Mouse (Mus musculus) heart, adult 8-10 months (tissue): ENCODE results near the gene Gm38431. TPM values are rescaled to one million over a fixed set of nuclear protein-coding genes. Genes with fewer than 3 reads are reported as not detected.

Source experiments
- DNase-seq: peaks from one replicate; pipeline ENCODE4 v3.0.0; 2022; ENCODE audit warnings: low spot score
- total RNA-seq, 4 experiments: library from RNA; stranded (reverse); gene quantifications; 2 replicates each; pipeline ENCODE4 v1.2.4; 2022

Gene Gm38431
- total RNA-seq, 4 experiments from 2014 or later = 0.26 to 1.6 (median 0.36) TPM

DNA sequence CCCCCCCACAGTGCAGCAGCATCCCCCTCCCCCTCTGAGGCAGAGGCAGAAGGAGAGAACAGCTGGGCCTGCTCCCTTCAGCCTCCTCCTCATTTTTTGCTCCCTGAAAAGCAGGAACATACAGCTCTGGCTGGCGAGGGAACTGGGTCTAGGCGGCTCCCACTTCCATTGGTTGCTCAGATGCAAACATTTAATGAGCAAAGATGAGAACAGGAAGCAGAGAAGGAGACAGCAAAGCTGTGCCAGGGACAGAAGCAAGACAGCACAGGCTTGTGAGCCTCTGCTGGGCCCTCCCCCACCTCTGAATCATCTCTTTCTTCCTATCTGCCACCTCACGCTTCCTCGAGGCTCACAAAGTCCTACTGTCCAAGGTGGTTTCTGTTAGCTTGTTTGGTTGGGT is 50.5 kb downstream of the Gm38431 start:
- no peak for DNase-seq

DNA sequence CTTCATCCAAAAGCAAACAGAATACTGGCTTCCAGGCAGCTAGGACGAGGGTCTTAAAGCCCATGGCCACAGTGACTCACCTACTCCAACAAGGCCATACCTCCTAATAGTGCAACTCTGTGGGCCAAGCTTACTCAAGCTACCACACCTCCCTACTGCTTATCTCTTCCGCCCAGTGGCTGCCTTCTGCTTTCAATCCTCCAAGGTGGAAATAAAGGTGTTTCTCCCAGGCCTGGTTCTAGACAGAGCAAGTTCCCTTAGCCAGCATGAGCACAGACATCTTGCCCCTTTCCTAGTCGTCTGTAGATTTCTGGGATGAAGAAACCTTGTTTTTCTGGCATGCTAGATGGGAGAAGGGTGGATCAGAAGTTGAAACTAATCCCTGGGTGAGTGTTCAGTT is 52.0 kb downstream of the Gm38431 start:
- DNase-seq = no peak

DNA sequence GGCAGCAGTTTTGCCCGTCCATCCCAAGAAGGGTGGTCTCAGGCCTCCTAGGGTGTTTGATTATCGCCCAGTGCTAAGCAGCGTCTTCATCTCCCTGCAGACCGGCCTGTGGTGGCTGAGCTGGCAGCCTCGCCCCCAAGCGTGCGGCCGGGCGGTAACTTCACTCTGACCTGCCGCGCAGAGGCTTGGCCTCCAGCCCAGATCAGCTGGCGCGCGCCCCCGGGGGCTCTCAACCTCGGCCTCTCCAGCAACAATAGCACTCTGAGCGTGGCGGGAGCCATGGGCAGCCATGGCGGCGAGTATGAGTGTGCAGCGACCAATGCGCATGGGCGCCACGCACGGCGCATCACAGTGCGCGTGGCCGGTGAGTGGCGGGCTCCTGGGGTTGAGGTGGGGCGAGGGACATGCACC is 54.3 kb downstream of the Gm38431 start:
- DNase-seq = no peak

DNA sequence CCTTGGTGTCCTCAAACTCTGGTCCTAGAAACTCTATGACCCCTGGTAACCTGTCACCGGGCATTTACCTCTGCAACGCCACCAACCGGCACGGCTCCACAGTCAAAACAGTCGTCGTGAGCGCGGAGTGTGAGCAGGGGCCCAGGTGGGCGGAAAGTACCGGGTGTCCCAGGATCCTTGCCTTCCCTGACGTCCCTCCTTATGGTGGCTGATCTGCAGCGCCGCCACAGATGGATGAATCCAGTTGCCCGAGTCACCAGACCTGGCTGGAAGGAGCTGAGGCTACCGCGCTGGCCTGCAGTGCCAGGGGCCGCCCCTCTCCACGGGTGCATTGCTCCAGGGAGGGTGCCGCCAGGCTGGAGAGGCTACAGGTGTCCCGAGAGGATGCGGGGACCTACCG is 55.1 kb downstream of the Gm38431 start:
- DNase-seq = no peak

DNA sequence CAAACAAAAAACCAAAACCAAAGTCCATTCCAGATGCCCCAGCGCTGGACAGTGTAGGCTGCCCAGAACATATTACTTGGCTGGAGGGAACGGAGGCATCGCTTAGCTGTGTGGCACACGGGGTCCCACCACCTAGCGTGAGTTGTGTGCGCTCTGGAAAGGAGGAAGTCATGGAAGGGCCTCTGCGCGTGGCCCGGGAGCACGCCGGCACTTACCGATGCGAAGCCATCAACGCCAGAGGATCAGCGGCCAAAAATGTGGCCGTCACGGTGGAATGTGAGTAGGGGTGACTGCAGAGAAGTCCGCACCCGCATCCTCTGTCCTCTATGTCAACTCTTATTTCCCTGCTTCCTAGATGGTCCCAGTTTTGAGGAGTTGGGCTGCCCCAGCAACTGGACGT is 55.6 kb downstream of the Gm38431 start:
- no peak for DNase-seq

DNA sequence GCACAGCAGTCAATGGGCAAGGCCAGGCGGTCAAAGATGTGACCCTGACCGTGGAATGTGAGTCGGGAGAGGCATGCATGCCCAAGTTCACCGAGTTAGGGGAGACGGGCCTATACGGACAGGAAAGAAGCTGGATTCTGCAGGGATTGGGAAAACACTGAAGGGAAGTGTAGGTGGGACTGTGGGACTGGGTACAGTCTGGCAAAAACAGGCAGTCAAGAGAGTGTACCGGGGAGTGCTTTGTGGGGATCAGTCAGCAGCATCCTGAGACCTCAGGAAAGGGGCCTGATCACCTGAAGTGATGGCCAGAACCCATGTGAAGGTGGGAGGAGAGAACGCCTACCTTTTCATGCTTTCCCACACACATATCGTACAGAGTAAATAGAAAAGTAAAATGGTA is 56.2 kb downstream of the Gm38431 start:
- no peak for DNase-seq

DNA sequence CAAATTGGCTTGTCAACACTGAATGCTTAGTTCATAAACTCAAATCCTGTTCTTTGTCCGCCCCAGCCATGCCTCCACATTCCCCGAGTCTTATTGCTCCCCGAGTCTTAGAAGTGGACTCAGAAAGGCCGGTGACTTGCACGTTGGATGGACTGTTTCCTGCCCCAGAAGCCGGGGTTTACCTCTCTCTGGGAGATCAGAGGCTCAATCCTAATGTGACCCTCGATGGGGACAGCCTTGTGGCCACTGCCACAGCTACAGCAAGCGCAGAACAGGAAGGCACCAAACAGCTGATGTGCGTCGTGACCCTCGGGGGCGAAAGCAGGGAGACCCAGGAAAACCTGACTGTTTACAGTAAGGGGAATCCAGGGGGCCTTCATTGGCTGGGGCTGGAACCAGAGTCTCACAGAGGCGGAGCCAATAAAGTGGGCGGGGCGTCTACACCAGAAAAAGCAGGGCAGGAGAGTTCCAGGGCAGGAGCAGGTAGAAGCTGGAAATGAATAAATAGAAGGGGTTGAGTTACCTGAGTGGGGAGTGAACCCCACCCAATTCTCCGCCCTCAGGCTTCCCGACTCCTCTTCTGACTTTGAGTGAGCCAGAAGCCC is 57.2 kb downstream of the Gm38431 start:
- DNase-seq = no peak

DNA sequence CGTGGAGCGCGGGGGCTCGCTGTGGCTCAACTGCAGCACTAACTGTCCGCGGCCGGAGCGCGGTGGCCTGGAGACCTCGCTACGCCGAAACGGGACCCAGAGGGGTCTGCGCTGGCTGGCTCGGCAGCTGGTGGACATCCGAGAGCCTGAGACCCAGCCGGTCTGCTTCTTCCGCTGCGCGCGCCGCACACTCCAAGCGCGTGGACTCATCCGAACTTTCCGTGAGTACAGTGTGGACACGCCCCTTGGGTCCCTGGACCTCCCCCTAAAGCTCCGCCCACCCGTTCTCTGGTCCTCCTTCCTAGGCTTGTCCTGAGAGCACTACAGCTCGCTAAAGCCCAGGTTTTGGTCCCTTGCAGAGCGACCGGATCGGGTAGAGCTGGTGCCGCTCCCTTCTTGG is 58.7 kb downstream of the Gm38431 start:
- peak; percentile 87 for DNase-seq

DNA sequence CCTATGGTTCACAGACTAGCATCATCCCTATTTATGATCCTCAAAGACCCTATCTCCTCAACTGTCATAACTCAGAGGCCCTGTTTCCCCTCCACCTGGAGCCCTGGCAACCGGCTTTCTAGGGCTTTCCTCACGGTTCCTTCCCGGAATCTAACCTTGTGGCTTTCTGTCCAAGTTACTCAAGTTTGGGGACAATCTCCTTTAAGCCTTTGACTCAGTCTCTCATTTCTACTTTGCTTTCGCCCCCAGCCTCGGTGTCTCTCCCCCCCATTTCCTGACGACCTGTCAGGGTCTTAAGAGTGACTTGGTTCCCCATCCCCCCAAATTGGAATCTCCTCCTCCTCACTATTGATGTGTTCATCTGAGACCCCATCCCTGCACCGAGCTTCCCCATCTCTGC is 59.3 kb downstream of the Gm38431 start:
- DNase-seq = no peak

DNA sequence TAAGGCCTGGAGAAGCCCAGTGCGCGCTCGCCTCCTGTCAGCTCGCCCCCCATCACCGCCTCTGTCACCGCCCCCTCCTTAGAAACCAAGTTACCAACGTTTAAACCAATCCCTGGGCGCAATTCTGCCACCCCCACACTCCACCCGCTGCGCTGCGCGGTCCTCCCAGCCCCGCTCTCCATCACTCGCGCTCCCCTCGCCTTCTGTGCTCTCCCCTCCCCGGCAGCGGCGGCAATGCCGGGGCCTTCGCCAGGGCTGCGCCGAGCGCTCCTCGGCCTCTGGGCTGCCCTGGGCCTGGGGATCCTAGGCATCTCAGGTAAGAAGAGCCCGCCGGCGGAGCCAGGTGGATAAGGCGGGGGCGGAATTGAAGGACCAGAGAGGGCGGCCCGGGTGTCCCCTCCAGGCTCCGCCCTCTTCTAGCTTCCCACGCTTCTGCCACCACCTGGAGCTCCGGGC is 59.9 kb downstream of the Gm38431 start, which contains the start of gene Icam5:
Icam5 (plus strand) TSS at position 178 of the 456 bp plus-strand sequence.
- DNase-seq = no peak

DNA sequence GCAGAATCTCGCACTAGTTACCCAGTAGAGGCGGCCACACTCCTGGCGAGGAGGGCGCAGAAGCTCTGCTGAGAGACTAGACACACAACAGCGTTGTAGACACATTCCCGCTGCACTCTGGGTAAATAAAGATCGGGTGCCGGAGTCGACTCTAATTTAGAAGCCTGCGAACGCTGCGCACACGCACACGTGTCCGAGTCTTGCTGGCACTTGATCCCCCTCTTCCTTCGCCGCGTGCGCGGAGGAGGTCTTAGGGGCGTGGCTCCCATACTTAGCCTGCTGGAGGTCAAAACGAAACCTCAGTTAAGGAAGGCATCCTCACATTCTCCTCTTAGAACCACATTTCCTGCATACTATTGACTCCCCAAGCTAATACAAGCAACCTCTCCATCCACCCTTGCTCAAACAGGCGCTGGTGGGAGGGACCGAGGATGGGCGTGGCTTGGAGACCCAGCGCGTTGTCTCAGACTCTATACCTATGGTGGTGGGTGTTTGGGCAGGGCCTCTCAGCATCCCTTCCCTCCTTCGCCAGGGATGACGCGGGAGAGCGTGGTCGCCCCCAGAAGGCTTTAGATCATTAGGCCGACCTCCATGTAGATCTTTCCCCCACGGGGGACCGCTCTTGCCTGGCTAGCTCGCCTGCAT is 60.4 kb downstream of the Gm38431 start:
- DNase-seq = peak; percentile 61

DNA sequence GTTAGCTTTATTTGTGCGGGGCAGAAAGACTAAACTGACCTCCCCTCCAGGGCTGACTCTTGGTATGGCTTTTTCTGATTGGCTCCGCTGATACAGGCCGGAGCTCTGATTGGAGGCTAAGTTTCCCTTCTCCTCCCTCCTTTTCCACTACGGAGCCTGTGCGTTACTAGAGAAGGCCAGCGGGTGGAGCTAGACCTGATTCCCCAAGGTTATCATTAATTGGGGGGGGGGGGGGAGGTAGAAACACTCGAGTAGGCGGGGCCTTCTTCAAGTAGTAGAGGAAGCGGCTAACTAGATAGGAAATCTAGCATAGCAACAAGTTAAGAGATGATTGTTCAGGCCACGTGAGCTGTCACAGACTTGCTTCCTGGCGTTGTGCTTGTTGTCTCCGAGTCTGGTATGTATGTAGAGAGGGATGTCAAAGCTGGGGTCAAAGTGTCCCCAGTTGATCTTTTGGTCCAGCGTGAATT is 61.0 kb downstream of the Gm38431 start:
- peak; percentile 90 for DNase-seq

DNA sequence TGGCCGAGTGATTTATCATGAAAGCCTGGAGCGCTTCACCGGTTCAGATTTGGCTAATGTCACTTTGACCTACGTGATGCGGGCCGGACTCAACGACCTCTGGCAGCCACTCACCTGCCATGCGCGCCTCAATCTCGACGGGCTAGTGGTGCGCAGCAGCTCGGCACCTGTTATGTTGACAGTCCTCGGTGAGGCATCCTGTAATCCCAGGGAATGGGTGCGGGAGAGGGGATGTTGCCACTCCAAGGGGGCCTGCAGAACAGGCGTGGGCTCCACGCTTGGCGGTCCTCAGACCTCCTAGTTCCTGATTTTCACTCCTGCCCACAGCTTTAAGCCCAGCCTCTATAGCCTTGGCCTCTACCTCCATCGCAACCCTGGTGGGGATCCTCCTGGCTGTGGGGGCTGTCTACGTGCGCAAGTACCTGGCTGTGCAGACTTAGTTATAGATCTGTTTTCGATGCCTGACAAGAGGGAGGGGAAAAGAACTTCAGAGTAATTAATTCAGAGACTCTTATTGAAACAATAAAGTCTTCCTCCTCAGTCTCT is 61.7 kb downstream of the Gm38431 start:
- no peak for DNase-seq

DNA sequence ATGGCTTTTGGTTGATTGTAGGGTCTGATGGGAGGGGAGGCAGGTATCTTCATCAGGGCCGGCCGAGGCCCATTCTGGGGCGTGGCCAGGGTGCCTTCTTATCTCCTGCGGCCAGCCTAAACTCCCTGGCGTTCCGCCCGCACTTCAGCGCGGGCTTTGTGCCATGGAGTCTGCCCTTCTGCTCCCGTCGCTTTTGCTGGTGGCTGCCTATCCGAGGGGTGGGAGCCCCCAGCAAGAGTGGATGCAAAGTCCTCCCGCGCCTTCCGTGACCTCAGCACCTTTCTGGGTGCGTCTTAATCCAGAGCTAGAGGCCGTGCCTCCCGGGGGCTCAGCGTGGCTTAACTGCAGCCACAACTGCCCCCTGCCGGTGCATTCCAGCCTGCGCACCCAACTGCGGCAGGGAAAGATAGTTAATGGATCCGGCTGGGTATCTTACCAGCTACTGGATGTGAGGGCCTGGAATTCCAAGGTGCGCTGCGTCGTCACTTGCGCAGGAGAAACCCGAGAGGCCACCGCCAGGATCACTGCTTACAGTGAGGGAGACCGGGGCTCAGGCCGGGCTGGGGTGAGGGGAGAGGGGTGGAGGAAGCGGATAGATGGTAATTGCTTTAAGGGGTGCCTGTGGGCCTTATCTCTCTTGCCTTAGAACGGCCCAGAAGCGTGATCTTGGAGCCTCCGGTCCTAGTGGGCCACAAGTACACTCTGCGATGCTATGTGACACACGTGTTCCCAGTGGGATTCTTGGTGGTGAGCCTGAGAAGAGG is 62.3 kb downstream of the Gm38431 start, which contains the start of gene Icam4:
Icam4 (plus strand) TSS at position 83 of the 764 bp plus-strand sequence.
- peak; percentile 81 for DNase-seq

DNA sequence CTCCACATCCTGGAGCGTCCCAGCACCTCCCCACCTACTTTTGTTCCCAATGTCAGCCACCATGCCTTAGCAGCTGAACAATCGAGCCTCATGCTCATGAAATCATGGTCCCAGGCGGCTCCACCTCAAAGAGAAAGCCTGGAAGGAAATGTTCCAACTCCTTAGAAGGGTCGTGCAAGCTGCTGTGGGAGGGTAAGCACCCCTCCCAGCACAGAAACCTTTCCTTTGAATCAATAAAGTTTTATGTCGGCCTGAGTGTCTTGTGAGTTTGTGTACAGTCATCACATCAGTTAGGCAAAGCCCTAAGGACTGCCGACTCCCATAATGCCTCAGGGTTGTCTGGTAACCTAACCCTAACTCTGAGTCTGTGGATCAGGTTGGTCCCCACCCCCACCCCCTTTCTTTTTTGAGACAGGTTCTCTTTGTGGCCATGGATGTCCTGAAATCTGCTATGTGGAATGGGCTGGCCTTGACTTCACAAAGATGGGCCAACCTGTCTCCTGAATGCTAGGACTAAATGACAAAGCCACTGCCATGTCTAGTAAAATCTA is 63.2 kb downstream of the Gm38431 start:
- DNase-seq = no peak

DNA sequence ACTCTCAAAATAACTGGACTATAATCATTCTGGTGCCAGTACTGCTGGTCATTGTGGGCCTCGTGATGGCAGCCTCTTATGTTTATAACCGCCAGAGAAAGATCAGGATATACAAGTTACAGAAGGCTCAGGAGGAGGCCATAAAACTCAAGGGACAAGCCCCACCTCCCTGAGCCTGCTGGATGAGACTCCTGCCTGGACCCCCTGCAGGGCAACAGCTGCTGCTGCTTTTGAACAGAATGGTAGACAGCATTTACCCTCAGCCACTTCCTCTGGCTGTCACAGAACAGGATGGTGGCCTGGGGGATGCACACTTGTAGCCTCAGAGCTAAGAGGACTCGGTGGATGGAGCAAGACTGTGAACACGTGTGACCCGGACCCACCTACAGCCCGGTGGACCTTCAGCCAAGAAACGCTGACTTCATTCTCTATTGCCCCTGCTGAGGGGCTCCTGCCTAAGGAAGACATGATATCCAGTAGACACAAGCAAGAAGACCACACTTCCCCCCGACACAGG is 64.0 kb downstream of the Gm38431 start:
- DNase-seq = no peak

DNA sequence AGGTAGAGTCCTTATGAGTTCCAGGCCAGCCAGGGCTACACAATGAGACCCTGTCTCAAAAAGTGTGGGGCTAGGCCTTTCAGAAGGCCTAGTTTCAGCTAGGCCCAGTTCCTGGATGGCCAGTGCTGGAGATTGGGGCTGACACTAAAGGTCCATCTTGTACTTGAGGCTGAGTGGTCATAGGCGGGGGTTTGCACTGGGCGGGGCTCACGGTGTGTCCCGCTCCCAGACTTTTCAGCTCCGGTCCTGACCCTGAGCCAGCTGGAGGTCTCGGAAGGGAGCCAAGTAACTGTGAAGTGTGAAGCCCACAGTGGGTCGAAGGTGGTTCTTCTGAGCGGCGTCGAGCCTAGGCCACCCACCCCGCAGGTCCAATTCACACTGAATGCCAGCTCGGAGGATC is 64.9 kb downstream of the Gm38431 start:
- no peak for DNase-seq

DNA sequence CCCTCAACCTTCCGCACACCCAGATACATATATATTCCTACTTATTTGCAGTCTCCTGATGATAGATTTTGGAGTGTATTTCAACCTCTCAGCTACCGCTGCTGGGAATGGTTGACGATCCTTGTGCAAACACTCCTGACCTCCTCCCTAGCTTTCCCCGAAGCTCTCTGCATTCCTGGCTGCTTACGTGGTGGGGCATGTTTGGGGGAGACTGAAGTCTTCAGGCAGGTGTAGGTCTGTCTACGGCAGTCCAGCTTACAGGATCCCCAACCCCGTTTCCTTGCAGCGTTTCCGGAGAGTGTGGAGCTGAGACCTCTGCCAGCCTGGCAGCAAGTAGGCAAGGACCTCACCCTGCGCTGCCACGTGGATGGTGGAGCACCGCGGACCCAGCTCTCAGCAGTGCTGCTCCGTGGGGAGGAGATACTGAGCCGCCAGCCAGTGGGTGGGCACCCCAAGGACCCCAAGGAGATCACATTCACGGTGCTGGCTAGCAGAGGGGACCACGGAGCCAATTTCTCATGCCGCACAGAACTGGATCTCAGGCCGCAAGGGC is 66.5 kb downstream of the Gm38431 start:
- DNase-seq = no peak

DNA sequence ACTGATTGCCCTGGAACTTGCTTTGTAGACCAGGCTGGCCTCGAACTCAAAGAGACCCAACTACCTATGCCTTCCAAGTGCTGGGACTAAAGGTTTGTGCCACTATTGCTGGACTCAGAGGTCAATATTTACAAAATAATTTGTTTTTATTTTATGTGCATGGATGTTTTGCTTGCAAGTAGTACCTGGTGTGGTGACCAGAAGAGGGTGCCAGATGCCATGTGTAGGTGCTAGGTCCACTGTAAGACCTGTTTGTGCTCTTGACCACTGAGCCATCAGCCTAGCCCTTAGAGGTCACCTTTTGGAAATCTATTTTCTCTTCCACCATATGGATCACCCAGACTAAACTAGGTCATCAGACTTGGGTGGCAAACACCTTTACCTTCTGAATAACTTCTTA is 69.1 kb downstream of the Gm38431 start:
- DNase-seq = no peak

DNA sequence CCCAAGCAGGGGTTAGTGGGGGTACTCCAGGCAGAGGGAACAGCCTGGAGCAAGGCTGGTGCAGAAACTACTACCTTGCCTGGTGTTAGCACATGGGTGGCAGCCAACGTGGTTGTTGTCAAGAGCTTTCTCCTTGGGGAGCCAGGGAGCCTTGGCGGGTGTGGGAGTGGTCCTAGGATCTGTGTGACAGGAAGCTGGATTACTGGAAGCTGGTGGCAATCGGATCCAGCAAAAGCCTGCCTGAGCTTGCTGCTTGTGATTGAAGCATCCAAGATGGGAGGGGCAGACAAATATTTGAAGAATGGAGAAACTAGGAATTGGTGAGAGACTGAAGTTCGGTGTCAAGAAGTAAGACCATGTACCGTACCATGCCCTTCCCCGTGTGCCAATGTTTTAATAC is 69.5 kb downstream of the Gm38431 start:
- DNase-seq = no peak

DNA sequence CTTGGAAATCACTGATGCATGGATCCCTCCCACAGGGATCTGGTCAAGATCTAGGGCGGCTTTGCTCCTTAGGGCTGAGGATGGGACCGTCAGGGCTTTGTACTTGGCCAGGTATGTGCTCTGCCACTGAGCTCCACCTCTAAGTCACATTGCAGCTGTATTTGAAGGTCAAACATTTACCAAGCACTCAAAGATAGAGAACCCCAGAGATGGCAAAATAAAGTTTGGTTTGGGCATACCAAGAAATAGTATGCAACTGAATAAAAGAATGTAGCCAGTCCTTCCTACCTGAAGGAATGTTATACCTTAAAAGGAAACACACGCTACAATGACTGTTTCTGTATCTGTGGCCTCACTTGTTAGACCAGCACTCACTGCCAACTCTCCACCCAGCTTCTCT is 70.4 kb downstream of the Gm38431 start:
- no peak for DNase-seq
